Mouse (Mus musculus) granulocyte monocyte progenitor cell, adult 5-6 weeks (primary cell): ENCODE results near the gene Ccdc150. TPM values are rescaled to one million over a fixed set of nuclear protein-coding genes. Genes with fewer than 3 reads are reported as not detected.

Experiments used
- ATAC-seq: replicated peaks from 2 replicates; pipeline ENCODE4 v1.8.0; 2016; ENCODE audit warnings: mild to moderate bottlenecking, moderate TSS enrichment, inconsistent platforms; ENCODE audit not compliant: poor library complexity, severe bottlenecking
- total RNA-seq, 2 experiments: library from RNA; stranded (forward) in 1 of 2; stranded (reverse) in 1 of 2; fragments of 200-712, 200-1000 nt in 1 of 2; fragments of >200 nt in 1 of 2; fragmentation: Nextera tagmentation in 1 of 2; gene quantifications; 2 replicates each; pipeline ENCODE4 v1.2.3; 2014 to 2017

Ccdc150 gene
- total RNA-seq (2014; fragmentation: Nextera tagmentation), result 0.51 TPM in 1 of 2 replicates, not detected in the other
- total RNA-seq (2017), result 0.56 and 3.0 TPM in 2 replicates

DNA sequence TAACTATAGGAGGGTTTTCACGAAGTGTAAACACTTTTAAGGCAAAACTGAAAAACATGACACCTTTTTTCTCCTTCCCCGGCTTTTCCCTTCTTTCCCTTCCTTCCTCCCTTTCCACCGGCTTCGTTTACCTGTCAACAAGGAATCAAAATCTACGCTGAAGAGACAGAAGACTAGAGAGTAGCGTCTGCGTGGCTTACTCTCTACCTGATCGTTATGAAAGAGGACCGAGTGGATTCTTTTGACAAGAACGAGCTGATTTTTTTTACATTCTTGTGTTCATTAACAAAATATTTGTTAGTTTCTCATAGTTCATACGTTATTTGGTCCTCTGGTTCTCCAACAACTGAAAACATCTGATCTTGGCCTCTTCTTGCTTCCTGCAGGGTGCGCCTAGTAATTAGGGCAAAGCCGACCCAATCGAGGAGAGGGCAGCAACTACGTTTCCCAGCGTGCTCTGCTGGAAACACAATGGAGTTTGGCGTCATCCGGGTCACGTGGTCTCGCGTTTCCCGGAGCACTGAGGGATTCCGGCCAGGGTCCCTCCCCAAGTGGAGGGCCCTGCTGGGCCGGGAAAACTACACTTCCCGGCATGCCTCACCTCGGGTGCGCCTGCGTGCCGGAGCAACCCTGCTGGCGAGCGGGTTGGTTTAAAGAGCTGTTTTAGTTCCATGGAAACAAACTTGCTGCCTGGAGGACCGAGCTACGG is at the start of gene Ccdc150:
Ccdc150 (plus strand) TSS at position 526 of the 709 bp plus-strand sequence.
- ATAC-seq, result peak; percentile 99

- no peak for ATAC-seq
Observed at GRCm38 (mm10) chr1:54220273-54220672, 30.2 kb upstream of the Ccdc150 start.

DNA sequence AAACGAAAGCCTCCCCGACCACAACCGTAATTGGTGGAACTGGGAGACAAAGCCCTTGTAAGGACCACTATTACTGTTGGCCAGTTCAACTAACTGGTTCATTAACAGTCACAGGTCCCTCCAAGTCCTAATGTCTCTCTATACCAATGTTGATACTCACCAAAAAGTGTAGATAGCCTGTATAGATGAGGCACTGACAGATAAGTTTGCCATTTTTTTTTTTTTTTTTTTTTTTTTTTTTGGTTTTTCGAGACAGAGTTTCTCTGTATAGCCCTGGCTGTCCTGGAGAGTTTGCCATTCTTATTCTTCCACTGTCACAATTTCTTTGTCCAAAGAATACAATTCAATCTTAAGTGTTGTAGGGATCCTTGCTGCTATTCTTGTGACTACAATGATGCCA is 7.8 kb upstream of the Ccdc150 start:
- ATAC-seq, result no peak

DNA sequence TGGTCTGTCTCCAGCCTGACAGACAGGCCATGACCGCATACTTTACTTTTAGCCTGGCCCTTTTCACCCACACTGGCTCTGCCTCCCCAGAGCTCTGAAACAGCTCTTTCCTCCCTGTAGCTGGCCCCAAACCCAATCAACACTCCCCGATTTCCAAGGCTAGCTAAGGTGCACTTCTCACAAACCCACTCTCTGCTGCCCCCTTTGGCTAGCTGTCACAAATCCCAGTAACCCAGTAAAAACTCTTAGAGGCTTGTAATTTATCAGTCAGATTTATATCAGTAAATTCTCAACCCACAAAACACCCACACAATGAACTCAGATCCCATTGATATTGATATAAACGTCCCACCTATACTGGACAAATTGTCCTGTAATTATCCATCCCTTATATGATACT is 25.1 kb downstream of the Ccdc150 start:
- ATAC-seq, result no peak

DNA sequence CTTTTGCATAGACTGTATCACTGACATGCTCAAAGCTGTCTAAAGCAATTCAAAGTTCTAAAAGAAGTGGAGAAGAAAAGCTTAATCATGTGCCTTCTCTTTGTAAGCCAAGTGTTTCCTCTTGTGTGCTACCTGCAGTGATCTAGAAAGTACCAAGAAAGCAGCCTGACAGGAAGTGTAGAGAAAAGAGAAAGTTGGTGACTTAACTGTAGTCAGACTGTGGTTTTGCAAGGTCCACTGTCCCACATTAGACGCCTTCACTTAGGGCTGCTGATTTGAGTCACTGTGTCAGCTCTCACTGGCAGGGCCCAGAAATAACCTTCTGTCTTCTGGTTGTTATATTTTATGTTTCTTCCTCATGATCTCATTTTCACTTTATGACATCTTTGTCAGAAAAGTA is 29.1 kb downstream of the Ccdc150 start:
- ATAC-seq, result no peak

DNA sequence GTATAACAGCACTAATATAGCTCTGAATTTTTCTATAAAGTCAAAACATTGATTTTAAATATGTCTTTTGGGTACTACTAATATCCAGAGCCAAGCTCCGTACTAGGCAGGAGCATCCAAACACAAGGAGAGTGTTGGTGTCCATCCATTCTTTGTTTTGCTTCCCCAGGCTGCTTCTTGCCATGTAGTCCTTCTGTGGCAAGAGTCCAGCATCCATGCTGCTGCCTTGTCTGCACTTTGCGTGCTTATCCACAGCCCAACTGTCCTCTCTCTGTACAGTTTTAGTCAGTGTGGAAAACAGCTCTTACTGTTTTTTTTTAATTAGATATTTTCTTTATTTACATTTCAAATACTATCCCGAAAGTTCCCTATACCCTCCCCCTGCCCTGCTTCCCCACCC is 30.2 kb downstream of the Ccdc150 start:
- ATAC-seq, result no peak

DNA sequence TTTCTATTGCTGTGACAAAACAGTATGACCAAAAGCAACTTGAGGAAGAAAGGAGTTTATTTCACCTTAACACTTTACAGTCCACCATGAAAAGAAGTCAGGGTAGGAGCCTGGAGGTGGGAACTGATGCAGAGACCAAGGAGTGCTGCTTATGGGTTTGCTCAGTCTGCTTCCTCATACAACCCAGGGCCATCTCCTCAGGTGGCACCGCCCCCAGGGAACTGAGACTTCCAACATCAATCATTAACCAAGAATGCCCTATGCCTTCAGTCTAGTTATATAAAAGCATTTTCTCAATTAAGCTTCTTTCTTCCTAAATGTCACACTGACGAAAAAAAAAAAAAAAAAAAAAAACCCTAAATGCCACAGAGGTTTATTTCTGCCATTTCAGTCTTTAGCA is 55.9 kb downstream of the Ccdc150 start:
- ATAC-seq, result no peak

- no peak for ATAC-seq
Observed at GRCm38 (mm10) chr1:54326647-54327046, 76.2 kb downstream of the Ccdc150 start.

- ATAC-seq, result no peak
Observed at GRCm38 (mm10) chr1:54327876-54328545, 77.5 kb downstream of the Ccdc150 start.

DNA sequence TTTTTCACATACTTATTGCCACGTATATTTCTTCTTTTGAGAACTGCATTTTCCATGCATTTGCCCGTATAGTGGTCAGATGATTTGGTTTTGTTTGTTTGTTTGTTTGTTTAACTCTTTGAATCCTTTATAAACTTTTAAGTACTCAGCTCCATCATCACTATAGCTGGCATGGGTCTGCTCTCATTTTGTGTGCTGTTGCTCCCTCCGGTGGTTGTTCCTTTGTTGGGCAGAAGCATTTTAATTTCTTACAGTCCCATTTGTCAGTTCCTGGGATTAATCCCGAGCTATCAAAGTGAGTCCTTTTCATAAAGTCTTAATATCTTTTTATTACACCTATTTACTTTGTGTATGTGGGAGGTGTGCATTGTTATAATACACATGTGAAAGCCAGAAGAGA is 82.5 kb downstream of the Ccdc150 start:
- ATAC-seq, result peak; percentile 40; the same call in 1 of the 2 replicates

- ATAC-seq, result no peak
Observed at GRCm38 (mm10) chr1:54354786-54355185, 104.3 kb downstream of the Ccdc150 start.

- no peak for ATAC-seq
Observed at GRCm38 (mm10) chr1:54355485-54355884, 105.0 kb downstream of the Ccdc150 start.

DNA sequence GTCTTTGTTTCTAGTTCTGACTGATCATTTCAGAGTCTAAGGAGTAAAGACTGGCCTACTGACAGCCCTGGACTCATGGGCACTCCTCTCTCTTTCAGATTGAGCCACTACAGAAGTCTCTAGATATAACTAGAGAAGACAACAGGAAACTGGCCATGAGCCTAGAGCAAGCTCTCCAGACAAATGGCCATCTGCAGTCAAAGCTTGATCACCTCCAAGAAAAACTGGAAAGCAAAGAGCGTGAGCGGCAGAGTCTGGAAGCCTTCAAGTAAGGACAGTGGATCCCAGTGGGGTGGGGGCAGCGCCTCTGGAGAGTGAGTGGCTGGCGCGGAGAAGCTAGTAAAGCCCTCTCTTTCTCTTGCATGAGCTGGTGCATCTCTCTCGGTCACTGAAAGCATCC is 106.1 kb downstream of the Ccdc150 start:
- no peak for ATAC-seq

DNA sequence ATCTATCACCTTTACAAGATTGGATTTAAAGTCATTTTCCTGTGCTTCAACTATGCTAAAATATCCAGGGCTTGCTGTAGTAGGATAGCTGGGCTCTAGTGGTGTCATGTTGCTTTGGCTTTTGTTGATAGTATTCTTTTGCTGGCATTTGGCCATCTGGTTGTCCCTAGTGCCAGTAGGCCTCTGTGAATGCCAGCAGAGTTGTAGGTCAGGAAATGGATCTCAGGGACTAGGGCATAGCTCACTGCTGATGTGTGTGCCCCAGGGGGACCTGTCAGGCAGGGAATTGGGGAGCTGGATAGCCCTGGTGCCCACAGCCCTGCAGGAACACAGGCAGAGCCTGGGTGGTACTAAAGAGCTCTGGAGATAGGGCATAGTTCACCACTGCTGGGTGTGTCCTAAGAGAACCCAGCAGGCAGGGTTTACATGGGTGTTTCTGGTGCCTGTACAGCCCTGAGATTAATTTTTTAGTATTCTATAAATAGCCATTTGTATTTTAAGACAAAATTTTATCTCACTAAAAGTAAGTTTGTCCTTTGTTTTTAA is 127.1 kb downstream of the Ccdc150 start:
- no peak for ATAC-seq

GRCm38 (mm10) chr1:54380978-54381914 is 130.8 kb downstream of the Ccdc150 start:
- peak; percentile 52 for ATAC-seq

- ATAC-seq, result no peak
Observed at GRCm38 (mm10) chr1:54384221-54384620, 133.7 kb downstream of the Ccdc150 start.

DNA sequence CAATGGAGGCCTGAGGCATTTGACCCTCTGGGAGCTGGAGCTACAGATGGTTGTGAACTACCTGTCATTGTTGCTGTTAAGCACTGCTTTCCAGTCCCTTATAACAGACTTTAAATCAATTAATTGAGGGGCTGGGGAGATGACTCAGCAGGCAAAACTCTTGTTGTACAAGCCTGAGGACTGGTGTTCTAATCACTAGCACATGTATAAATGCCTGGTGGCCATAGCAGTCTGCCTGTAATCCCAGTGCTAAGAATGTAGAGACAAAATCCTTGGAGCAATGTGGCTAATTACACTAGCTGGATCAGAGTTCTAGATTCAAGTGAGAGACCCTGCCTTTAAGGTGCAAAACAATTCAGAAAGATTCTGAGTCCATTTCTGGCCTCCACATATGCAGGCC is 152.3 kb downstream of the Ccdc150 start:
- ATAC-seq, result no peak
